Mouse (Mus musculus) erythroblast, adult 5-6 weeks (primary cell): Measurements from ENCODE around the gene Ada. TPM values are rescaled to one million over a fixed set of nuclear protein-coding genes. Genes with fewer than 3 reads are reported as not detected.

ENCODE experiments used
- ATAC-seq: replicated peaks from 2 replicates; pipeline ENCODE4 v1.8.0; 2016; ENCODE audit warnings: moderate number of reproducible peaks, mild to moderate bottlenecking, moderate TSS enrichment, inconsistent platforms; ENCODE audit not compliant: poor library complexity, low FRiP score, severe bottlenecking
- total RNA-seq, 2 experiments: library from RNA; stranded (forward) in 1 of 2; stranded (reverse) in 1 of 2; fragments of 150-400 nt in 1 of 2; fragments of 200-764, 138-1000 nt in 1 of 2; gene quantifications; 2 replicates each; pipeline versions ENCODE4 v1.2.3 to v1.2.4; 2015 to 2017; ENCODE audit warnings: low replicate concordance in 2 of 2

Ada gene
- 2.9 and 5.2 TPM in 2 replicates for total RNA-seq (2015; ENCODE audit: low replicate concordance)
- 4.4 and 4.5 TPM in 2 replicates for total RNA-seq (2017; ENCODE audit: low replicate concordance)

DNA sequence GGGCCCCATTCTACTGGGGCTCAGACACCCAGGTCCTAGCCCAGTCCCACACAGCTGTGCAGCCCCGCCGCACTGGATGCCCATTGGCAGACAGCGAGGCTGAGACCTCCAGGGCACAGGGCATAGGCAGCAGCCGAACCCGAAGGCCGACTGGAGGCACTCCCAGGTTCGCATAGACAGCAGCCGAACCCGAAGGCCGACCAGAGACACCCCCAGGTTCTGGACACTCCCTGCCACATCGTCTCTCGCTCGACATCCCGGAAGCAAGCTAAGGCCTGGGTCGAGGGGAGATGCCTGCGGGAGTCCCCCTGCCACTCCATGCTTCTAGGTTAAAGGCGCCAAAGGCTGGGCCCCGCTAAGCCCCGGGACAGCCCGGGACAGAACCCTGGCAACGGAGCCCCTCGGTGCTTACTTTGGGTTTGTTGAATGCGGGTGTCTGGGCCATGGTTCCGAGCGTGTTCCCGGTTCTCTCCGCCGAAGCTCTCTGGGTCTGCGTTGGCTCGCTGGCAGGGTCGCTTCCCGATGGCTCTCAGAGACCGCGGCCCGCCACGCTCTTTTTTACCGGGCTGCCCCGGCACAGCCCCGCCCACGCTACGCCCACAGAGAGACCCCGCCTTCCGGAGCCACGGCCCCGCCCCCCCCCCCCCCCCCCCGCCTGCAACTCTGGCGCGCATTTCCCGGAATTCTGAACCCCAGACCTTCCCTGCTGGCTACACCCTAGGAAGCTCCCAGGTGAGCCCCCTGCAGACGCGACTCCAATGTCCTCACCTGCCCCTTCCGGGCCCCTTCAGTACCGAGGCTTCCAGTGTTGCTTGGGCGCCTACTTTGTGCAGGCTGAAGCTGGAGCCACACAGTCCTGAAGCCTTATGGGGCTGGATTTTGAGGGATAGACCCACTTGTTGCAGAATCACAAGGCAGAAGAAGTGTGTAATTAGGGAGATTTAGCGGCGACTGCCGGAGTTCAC lies at the start of gene Ada:
TSS of gene Ada (minus strand) at position 593 of the 965 bp plus-strand sequence.
- peak; percentile 58; the same call in 1 of the 2 replicates for ATAC-seq

- ATAC-seq, result no peak
Observed at GRCm38 (mm10) chr2:163798411-163798810, 48.4 kb upstream of the Ada start.

DNA sequence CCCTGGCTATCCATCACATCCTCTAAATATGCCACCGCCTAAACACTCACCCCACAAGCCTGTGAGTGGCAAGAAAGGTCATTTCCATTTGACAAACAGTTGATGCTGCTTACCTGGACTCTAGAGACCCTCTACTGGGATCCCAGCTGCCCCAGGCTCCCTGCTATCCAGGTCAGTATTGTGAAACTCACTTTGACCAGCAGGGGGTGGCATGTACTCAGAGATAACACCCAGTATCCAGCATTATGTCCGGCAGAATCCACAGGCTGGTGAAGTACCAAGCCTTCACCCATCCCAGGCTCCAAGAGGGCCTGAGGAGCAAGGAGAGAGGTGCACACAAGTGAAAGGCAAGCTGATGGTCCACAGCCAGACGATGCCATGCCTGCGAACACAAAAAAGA lies 38.4 kb upstream of the Ada start:
- ATAC-seq, result no peak; the same call in 1 of the 2 replicates

DNA sequence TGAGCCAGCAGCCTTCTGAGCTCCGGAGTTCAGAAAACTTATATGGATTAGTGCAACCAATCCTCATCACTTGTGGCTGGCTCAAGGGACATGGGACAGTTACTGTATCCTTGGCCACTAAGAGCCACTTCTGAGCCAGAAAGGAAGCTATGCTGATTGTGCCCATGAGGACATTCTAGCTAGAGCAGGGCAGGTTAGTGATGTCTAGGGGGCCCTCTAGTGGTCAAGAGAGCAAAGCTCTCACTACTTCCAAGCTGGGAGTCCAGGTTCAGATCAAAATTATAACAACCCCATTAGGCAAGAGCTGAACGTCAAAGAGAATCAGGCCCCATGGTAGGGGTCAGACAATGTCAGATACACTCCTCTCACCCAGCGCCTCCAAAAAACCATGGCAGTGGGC lies 37.7 kb upstream of the Ada start:
- peak; percentile 89 for ATAC-seq

DNA sequence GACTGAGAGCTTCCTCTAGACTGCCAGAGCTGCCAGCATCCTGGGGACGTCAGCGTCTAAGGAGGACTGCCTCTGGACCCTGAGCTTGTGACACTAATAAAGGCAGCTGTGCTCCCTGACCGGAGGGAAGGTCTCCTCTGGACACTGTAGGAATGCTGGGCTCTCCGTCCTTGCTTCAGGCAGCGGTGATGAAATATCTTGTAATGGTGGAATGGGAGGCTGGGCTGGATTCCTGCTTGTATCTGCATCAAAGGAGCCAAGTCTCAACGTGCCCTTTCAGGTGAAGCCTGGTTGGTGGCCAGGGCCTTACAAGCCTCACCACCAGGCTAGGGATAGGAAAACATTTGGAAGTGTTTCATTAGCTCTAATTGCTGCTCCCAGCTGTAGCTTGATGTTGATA lies 37.0 kb upstream of the Ada start:
- ATAC-seq, result no peak

DNA sequence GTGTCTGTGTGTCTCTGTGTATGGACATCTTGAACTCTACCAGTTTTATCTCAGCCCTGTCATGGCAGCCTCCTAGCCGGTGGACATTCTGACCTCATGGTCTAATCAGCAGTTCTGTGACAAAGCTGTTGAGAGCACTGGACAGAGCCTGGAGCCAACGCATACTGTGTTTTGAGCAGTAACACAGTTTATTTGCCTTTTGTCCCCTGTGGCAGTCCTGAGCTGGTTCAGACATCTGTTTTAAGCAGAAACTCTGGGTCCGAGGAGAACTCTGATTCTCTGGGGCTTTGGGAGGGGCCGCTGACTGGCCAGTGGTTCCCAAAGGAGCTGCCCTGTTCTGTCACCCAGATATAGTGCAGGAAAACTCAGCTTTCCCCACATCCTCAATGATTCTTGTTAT lies 33.9 kb upstream of the Ada start:
- no peak for ATAC-seq

DNA sequence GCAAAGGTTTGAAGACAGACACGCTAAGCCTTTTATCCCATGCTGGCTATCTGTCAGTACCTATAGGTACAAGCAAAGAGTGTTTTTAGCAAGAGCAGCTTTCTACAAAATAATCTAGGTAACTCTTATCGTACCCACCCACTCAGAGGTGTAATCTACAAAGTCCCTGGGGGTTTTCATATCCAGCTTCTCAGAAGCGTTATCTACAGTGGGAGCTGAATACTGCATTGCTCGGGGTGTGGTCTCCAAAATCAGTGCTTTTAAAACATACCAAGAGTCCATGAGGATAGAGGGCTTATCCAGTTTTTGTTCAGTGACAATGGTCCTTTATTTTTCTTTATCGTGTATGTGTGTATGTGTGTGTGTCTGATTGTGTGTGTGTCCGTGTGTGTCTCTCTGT lies 33.3 kb upstream of the Ada start:
- ATAC-seq, result no peak

GRCm38 (mm10) chr2:163778896-163779295 lies 28.9 kb upstream of the Ada start:
- no peak for ATAC-seq

DNA sequence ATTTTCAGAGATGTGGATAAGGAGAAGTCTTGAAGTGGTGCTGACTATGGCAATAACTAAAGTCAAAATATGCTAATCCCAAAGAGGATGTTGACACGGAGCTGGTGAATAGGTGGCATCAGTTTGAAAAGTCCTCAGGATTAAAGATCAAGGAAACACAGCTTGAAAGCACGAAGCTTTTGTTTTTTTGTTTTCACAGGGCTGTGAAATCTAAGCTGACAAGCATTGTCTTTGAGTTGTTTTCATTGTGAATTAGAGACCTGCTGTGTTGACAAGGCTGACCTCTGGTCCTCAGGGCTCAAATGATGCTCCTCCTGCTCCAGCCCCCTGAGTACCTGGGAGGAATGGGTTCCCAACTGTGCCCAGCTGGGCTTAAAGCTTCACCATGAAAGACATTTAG lies 27.0 kb upstream of the Ada start:
- ATAC-seq, result no peak

GRCm38 (mm10) chr2:163776661-163777060 lies 26.6 kb upstream of the Ada start:
- no peak for ATAC-seq

DNA sequence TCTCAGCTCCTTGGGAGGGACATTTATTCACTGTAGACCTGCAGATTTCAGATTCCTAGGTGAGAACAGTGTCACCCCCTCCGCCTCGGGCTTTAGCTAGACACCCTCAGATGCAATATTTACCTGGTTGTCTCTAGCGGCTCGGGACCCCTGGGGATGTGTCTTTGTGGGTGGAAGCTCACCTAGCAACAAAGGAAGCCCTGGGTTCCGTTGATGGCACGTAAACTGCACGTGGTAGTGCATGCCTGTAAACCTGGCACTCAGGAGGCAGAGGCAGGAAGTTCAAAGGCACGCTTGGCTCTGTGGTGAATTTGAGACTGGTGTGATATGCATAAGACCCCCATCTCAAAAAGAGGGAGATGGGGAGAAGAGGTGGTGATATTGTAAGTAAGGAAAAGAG lies 20.7 kb upstream of the Ada start:
- ATAC-seq, result no peak

GRCm38 (mm10) chr2:163766890-163767289 lies 16.9 kb upstream of the Ada start:
- no peak for ATAC-seq

GRCm38 (mm10) chr2:163766261-163766660 lies 16.2 kb upstream of the Ada start:
- ATAC-seq, result no peak

DNA sequence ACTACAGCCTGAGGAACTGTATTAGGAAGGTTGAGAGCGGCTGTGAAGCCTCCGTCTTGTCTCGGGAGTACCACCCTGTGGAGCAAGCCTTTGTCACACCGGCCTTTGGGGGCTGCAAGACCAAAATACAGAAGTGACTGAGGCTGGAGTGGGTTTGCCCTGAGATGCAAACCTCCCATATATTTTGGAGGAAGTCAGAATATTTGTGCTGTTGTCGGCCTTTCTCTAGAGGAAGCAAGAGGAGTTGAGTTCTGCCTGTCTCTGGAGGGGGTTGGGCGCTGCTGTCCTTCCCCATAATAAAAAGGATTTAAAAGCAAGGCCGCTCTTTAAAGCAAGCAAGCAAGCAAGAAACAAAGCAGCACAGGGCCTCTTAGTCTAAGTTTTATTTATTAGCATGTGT lies 11.4 kb upstream of the Ada start:
- no peak for ATAC-seq

DNA sequence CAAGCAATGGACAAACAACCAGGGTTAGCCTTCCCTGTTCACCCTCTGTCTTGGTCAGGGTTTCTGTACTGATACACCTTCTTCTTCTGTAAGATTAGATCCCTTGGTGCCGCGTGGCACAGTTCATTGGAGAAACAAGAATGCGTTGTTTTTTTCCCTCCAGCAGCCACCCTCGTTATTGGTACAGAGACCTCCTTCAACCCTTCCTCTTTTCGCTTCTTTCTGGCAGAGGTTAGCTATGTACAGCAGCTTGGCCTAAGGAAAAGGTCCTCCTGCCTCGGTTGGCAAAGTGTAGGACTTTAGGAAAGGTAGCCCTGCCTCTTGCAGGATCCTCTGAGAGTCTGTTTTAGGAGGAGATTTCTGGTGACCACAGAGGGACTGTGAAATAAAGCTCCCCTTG lies 10.6 kb upstream of the Ada start:
- ATAC-seq, result no peak

GRCm38 (mm10) chr2:163758146-163758545 lies 8.1 kb upstream of the Ada start:
- ATAC-seq, result no peak

GRCm38 (mm10) chr2:163756723-163757122 lies 6.7 kb upstream of the Ada start:
- no peak for ATAC-seq

DNA sequence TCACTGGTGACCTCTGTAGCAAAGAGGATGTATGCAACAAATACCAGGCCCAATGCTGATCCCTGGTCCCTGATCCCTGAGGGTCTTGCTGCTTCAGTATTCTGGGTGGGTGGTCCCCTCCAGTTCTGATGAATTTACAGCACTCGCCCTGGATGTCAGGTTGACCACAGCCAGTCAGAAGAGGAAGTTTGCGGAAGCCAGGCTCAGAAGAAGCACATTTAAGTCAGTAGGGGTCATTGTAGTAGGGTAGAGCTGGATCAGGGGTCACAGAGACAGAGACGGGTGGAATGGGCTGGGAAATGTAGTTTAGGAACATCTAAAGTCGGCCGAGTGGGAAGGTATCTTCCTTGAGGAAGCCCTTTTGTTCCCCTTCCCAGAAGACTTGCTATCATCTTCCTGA lies 4.2 kb upstream of the Ada start:
- no peak for ATAC-seq

- ATAC-seq, result no peak
Observed at GRCm38 (mm10) chr2:163744801-163745570, 5.1 kb downstream of the Ada start.

DNA sequence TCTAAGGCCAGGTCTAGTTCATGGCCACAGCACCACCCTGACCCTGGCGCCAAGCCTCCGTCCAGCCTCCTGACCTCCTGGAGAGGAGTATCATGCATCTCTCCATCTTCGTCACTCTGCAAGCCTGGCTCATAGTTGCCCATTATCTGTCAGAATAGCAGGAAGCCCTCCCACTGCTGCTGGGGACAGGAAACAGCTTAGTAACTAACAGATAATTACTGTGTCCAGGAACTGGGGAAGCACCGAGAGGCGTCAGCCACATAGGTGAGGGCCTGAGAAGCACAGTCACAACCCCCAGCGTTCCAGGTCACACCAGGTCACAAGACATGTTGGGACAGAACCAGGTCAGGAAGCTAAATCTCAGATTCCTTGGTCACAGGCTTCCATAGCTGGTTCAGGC lies 6.7 kb downstream of the Ada start:
- ATAC-seq, result 0 out of 2 replicates have a peak, but pooled peaks have one; percentile 17

DNA sequence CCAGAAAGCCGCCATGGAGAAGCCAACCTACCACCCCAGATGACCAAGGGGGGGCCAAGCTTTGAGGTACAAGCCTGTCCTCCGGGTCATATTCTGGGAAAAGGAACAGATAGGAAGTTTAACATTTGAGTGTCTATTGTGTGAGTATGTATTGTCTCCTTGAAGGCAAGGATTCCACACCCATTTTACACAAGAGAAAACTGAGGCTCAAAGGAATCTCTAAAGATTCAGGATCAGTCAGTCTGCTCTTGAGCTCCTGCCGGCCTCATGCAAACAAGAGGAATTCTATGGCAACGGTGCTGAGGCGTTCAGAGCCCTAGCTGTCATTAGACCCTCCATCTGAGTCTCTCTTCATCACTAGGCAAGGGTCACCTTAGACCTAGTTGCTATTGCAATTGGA lies 7.4 kb downstream of the Ada start:
- ATAC-seq, result no peak
